Mouse (Mus musculus) cerebellum, adult 9-10 months (tissue): ENCODE results near the gene Kansl3.

Experiments
- DNase-seq: peaks from one replicate; pipeline ENCODE4 v3.0.0; 2022

The Kansl3 gene

DNA sequence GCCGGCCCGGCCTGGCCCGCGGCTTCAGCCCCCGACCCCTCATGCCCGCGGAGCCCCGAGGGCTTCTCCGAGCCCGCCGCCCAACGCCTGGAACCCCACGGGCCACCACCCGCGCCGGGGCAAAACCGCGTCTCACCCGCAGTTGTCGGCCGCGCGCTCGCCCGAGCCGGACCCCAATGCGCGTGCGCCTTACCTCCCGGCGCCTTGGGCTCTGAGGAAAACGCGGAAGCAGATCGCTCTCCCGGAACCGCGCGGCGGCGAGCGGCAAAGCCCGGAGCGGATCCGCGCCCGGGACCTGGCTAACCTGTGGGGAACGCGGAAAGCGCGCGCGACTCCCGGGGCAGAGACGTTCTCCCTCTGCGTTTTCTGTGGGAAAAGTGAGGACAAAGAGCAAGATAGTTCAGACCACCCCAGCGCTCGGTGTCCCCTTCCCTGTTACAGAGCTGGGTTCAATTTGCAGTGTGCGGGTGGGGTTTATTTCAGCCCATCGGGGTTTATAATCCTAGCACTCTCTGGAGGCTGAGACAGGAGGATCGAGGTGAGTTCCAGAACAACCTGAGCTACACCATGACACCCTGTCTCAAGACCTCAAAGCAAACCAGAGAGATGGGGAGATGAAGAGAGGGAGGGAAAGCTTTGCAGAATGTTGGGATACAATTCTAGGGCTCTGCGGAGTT is at the start of gene Kansl3:
TSS of gene Kansl3 (minus strand) at position 213 of the 677 bp plus-strand sequence.
- peak; percentile 86 for DNase-seq

DNA sequence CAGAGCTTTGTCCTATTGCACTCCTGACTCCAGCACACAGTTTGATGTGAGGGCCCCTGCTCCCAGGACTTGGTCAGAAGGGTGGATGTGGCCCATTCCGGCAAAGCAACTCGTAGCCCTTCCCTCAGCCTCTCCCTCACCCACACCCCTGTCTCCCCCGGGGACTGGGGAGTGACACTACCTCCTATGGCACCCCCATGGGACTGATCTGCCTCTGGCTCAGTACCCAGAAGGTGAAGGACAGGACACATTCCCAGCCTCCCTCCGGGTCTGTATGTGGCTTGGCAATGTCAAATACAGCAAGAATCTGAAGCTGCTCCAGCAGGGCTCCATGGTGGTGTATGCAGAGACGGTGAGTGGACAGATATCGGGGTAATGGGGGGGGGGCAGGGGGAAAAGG is 35.5 kb upstream of the Kansl3 start:
- no peak for DNase-seq

DNA sequence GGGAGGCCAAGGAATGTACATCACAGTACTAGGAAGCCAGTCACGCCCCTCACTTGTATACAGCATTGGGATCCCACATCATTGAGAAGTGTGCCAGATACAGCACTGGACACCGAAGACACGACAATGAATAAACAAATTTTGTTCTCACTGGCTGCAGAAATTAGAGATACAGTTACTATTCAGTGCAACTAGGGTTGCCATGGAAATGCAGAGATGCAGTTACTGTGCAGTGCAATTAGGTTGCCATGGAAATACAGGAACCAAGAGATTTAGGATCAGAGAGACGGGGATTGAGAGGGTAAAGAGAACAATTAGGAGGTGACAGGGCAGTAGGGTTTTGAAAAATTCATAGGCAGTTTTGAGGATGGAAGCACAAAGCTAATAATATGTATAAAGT is 32.5 kb upstream of the Kansl3 start:
- DNase-seq: no peak

DNA sequence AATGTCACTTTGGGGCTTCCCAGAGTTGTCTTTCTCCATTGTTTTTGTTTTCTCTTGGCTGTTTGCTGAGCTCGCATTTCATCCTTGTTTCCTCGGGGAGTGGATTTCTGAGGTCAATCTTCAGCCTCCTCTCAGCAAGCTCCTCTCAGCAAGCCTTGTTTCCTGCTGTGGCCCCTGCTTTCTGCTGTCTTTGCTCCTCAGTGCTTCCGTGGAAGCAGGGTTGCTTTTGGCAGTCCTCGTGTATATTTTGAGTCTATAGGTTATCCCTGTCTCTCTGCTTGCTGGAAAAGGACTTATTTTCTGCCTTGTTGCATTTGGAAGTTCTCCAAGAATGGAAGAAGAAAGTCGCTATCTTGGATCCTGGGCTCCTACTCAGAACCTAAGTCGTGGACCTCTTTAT is 28.1 kb upstream of the Kansl3 start:
- no peak for DNase-seq

DNA sequence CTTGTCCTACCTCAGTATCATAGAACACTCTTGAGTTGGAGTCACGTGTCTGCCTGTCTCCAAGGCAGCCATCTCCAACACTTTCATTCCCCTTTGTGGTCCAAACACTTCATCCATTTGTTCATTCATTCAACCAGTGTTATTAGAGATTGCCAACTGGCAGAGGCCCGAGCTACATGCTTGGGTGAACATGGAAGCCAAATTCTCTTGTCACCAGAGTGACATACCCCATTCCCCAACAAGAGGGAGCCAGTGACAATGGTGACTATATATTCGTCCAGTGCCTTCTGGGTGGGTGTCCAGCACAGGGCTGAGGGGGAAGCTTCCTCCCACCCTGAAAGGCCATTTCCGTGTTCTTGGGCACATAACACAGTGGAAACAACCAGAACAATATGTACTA is 10.6 kb upstream of the Kansl3 start:
- no peak for DNase-seq

DNA sequence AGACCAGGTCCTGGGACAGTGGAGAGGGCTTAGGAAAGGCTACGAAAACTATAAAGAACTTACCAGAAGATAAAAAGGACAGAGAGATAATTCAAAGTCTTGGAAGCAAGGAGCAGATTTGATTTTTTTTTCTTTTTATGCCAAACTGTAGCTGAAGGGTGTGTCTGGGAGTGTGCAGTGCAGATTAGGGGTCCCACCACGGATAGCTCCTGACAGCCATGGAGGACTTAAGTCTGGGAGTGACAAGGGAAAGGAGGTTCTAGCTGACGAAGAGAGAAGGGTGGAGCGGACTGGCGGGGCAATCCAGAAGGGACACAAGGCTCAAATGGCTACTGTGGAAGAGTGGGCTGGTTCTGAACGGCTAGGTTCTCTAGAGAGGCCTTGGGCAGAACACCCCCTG is 9.9 kb upstream of the Kansl3 start:
- DNase-seq: no peak

DNA sequence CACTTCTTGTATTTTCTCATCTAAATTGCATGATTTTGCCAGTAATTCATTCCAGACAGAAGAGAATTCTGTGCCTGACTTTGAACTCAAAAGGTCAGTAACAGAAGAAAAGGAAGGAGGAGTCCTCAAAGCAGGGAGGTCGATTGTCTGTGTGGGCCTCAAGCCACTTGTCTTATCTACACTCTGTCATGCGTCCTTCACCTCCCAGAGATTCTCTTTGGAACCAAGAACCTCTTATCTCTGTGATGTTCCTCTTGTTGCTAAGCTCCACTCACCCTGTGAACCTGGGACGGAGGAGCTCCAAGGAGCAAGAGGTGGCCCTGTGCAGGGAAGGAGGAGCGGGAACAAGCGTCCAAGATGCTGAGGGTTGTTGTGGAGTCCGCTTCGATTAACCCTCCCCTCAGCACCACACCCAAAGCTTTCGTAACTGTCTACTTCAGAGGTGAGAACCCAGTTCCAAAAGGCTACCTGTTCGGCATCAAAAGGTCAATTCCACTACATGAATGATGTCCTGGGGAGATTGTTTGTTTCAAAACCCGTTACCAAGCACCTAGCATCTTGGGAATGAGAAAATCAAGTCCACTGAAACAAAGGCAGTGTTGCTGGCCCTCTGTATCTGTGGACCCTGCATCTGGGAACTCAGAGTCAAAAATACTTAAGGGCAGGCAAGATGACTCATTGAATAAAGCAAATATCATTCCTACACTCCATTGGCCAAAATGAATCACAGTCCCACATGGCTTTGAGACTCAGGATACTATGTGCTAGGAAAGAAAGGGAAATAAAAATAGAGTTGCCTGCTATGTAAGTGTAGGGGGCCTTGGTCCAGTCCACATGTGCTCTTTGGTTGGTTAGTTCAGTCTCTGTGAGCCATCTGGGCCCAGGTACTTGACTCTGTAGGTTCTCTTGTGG is 3.2 kb upstream of the Kansl3 start, which contains the start of gene Fer1l5:
TSS of gene Fer1l5 (plus strand) at position 358 of the 912 bp plus-strand sequence.
- no peak for DNase-seq

DNA sequence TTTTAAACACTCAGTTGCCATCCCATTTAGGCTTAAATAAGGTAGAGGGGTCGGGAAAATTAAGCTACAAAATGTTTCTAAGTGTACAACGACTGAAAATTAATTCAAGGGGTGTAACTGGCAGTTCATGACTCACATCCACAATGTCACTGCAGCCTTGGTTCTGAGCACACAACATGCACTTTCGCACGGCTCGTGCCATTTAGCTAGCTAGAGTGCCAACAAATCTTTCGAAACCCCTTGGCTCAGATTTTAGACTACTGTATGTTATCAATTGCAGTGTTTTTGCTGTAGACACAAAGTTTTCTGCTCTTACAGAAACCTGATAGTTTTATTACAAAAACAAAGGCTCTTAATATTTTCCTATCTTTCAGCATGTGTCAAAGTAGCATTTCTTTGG is 1.9 kb upstream of the Kansl3 start:
- no peak for DNase-seq

DNA sequence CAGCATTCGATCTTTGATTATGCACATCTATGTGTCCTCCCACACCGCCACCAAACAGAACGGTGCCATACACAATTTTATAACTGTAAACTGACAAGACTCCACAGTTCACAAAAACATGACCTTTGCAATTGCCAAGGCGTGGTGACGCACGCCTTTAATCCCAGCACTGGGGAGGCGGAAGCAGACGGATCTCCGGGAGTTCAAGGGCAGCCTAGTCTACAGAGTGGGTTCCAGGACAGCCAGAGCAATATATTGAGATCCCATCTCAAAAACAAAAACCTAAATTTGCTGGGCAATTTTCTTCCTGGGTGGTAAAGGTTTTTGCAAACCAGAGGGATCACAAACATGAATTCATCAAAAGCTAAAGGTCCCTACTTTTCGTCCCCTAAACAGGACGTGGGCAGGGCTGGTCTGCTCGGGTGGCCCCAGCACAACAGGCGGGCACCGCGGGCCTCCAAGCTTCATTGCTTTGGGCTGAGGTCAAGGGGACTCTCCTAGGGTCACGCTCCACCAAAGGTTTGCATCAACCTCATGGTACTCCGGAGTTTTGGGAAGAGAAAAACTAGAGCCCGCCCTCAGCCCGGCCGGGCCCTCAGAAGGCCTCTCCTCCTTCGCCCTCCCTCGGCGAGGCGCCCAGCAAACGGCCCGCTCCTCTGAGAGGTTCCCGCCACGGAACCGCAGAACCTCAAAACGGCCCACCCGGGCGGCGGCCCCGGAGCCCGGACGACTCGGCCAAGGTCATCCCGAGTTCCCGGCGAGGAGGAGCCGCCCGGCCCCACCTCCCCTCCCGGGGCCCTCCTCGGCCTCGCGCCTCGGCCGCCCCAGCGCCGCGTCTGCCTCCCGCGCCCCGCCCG is 641 bp downstream of the Kansl3 start:
- DNase-seq: peak; percentile 48

DNA sequence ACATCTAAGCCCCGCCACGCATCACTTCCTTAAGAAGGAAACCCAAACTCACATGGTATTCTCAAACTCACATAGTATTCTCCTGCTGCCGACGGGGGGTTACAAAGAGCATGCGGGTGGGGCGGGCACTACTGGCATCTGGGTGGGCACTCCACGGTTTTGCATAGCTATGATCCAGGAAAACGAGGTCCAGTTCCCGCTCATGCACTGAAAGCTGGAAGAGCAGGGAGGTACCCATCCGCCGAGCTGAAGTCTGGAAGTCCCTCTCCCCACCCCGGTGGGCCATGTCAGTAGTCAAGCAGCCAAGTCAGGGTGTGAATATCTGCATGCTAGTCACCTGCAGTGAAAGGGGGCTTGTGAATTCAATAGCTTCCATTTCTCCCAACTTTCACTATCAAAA is 1.3 kb downstream of the Kansl3 start:
- DNase-seq: no peak

DNA sequence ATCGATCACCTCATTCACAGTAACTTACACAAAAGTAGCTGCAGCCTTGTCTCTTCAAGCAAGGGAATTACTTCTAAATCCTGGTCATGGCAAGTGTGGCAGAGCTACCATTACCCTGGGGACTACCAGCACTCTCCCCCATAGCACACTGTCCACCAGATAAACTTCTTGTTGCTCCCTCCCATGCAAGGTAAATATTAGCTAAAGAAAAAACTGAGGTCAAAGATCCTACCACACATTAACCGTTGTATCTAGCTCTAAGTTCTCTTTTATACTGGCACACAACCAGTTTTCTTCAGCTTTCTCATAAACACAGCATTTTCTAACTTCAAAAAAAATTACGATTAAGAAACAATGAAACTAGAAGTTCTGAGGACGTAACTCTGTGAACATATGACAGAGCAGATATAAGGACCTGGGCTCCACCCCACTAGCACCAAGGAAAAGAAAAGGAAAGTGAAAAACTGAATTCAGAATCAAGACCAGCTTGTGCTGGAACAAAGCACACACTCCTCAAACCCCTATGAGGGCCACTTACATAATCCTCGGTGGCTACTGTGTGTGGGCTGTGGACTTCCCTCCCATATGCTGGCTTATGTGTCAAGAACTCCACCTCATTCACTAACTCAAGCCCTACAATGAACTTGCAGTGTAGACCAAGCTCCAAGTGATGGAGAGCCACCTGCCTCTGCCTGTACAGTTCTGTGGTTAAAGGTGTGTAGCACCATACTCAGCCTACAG is 11.9 kb downstream of the Kansl3 start:
- no peak for DNase-seq

DNA sequence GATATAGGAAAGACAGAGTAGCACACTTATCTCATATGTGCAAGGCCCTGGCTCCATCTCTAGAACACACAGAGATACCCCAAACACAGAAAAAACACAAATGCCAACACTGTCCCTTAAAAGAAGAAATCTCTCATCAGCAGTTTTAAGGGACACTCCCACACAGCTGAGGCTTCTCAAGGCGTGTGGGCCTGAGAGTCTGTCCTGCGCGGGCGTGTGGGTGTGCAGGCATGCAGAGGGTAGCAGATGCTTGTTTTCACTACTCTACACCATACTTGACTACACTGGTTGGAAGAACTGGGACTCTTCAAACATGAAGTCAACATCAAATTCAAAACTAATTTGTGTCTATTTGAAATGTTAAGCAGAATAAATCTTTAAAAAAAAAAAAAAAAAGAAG is 16.6 kb downstream of the Kansl3 start:
- no peak for DNase-seq

DNA sequence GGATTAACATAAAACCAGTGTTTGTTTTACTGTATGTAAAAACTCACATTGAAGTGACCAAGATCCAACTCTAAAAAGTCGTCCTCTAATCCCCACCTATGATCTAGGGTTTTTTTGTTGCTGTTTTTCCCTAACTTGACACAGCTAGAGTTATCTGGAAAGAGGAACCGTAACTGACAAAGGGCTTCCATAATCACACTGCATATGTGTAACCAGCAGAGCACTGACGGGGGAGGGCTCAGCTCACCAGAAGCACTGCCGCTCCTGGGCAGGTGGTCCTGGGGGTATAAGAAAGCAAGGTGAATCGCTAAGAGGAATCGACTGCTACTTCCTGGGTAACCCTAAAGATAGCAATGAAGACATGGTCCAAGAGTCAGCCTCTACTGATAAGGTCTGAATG is 26.4 kb downstream of the Kansl3 start:
- DNase-seq: no peak

DNA sequence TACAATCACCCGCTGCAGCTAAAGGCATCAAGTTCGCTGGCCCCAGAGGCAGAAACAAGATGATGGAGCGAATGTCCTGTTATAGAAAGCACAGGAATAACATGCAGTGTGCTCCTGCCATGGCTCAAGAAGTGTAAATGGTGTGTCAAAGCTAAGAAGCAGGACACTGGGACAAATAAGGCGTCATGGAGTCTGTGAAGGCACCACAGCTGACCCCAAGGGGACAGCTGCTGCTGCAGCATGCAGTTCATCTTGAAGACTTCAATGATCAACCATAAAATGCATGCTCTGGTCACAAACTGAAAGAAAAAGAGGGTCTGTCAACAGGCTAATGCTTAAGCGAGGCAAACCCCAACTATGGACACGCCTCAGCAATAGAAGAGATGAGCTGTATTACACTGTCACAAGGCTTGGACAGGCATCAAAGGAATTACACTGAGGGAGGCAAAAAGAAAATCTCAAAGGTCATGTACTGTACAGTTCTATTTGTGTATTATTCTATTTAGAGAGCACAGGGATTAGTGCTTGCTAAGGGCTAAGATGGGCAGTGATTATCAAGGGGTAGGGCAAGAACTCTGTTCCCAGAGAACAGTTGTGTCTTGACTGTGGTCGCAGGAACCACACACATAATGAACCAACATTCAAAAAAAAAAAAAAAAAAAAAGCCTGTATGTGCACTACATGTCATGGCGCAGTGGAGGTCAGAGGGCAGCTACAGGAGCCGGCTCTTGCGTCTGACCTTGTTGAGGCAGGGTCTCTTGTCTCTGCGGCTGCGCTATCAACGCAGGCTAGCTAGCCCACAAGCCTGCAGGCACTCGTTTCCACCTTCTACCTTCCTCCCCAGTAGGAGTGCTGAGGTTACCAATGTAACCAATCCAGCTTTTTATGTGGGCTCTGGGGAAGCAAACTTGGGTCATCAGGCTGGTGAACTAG is 35.8 kb downstream of the Kansl3 start:
- no peak for DNase-seq

DNA sequence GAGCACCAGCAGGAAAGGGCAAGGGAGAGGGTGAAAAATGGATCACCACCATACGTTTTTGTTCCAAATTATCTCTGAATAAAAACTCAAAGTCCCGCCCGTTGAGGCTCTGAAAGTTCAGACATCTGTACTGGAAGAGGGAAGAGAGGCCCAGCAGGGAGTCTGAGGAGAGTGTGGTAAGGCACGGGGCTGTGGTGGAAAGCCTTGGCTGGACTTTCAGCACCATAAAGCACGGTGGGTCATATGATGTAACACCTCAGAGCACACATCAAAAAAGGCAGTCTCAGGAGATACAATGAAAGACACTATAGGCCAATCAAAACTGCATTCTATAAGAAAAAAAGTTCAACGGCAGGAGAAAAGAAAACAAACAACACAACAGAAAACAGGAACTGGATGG is 37.2 kb downstream of the Kansl3 start:
- no peak for DNase-seq

DNA sequence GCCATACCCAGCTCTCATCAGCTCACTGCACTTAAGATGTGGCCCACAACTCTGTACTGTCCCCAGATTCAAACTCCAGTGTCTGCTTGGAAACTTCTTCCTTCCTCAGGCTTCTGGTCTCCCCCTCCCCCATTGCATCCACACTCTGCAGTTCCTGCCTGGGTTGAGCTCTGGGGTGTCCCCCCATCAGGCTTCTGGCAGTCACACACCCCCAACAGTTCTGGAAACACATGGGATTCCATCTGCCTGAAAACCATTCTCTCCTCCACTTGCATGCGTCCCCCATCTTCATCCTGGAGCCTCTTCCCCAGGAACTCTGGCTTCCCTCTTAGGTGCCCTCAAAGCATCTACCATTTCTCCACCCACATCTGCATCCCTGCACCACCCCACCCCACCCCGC is 42.2 kb downstream of the Kansl3 start:
- no peak for DNase-seq

DNA sequence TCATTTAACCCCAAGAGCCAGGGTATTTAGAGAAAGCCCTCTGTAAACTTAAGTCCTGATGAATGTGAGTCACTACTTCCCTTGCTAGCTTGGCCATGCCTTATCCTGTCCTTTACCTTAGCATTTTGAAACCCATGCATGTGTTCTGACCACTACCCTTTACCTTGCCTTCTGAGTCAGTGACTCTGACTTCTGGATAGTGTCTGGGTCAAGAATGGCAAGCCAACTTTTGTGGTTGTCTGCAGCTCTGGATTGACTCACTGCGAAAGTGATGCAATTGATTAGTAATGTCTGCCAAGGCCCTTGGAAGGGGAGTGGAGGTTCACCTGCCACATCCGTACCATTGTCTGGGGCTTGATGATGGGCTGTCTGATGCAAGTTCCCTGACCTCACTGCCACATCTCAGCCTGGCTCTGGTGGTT is 43.1 kb downstream of the Kansl3 start:
- no peak for DNase-seq

DNA sequence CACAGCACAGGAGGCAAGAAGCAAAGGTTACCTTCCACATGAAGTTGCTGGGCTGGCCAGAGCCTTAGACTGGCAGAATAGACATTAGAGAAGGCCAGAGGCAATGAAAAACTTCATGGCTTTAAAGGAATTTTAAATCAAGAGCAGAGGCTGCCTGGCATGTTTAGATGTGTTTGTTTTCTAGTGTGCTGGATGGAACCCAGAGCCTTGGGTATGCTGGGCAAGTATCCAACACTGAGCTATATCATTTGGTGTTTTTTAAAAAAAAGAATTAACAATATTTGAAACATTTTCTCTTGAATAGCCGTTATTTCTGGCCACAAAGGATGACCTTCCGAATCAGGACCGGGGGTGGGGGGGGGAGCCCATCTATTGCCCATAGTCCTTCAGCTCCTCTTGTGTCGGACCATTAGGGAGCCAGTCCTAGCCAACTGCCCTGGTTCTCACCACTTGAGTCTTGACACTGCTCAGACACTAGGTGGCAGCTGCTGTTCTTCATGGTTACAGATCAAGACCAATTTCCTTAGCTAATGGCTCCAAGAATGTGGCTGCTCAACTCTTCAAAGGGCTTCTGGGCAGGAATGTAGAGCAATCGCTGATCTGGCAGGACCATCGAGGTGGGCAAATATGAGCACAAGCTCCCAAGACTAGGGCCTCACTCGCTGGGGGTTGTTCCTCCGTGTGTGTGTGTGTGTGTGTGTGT is 45.1 kb downstream of the Kansl3 start:
- peak; percentile 70 for DNase-seq

DNA sequence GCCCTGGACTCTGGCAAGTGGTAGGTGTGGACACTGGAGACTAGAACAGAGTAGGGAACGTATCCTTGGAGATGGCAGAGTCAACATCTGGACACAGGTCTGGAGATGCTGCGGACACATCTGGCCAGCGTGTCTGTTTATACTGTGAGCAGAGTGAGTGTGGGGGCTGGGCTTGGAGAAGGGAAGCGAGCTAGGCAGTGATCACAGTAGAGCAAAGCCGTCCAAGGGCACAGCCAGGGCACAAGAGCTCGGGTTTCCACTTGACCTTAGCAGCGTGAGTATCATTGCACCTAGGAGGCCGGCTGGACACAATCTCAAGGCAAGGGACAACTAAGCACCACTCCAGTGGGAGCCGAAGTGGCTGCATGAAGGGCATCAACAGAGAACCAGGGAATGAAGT is 45.9 kb downstream of the Kansl3 start:
- DNase-seq: no peak

DNA sequence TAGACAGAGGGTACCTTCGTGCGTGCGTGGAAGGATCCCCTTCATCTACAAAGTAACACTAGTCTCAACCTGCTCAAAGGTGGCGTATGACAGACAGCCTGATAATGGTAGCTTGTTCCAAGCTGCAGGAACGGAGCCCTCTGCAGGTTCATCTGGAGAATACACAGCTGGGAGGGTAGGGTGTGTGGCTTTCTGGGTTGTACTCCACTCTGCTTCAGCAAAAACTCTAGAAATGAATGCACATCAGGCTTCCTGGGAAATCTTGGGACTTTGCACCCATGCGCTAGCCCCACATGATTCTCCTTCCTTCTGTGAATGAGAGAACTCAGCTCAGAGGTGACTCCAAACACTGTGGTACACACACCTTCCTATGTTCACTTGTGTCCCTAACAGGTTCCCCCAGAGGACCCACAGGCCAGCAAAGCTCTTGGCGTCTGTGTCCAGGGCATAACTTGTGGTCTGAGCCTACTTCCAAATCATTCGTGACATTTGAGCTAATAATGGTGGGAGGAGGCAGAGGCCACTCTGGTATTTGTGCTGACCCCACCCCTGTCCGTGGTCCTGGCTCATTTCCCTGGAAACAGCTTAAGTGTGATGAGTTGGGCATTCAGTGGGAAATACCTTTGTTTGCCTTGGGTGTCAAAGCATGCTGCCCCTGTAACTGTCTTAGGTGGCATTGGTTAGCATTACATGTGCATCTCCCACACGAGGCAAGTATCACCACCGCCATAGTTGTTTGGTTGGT is 47.0 kb downstream of the Kansl3 start:
- no peak for DNase-seq
